Mouse (Mus musculus) olfactory bulb, adult 2 months (tissue): ENCODE measurements around the gene Rab8b. TPM values are rescaled to one million over a fixed set of nuclear protein-coding genes. Genes with fewer than 3 reads are reported as not detected.

Experiments
- H3K27ac ChIP-seq: fragments of 200-500 bp; 2 replicates; pipeline ENCODE4 v1.5.1; 2012; ENCODE audit warnings: low read depth, low read length; ENCODE audit not compliant: insufficient read depth
- H3K4me1 ChIP-seq: fragments of 200-500 bp; 2 replicates; pipeline ENCODE4 v1.6.1; 2012; ENCODE audit warnings: low read length; ENCODE audit not compliant: control insufficient read depth, insufficient read depth
- H3K4me3 ChIP-seq: fragments of 200-500 bp; 2 replicates; pipeline ENCODE4 v1.5.1; 2012; ENCODE audit warnings: mild to moderate bottlenecking, low read depth, low read length, moderate library complexity; ENCODE audit not compliant: insufficient read depth
- CTCF ChIP-seq: fragments of 200-500 bp; IDR thresholded peaks from 2 replicates; pipeline ENCODE4 v1.5.1; 2012; ENCODE audit warnings: low read depth, mild to moderate bottlenecking, low read length, moderate library complexity; ENCODE audit not compliant: insufficient read depth
- POLR2A ChIP-seq: fragments of 200-500 bp; IDR thresholded peaks from 2 replicates; pipeline ENCODE4 v1.6.1; 2012; ENCODE audit warnings: mild to moderate bottlenecking, low read depth, low read length, moderate library complexity; ENCODE audit not compliant: insufficient read depth
- WGBS: fragments of 180-500 bp; shearing (Covaris S2); methylation state at CpG from one replicate; pipeline ENCODE4 v1.1.7; 2018; 5-methylcytosine and 5-hydroxymethylcytosine counted together
- polyA plus RNA-seq: library from polyadenylated mRNA; stranded (reverse); fragments of >200 nt; gene quantifications from 2 replicates; pipeline ENCODE4 v1.2.4, GENCODE M21; 2012; ENCODE audit warnings: low replicate concordance; ENCODE audit not compliant: missing spikeins, insufficient read depth, insufficient read length

The Rab8b gene
- polyA plus RNA-seq, 1 experiment, result not detected

GRCm38 (mm10) chr9:66912304-66912703 is 7.2 kb downstream of the Rab8b start:
- H3K4me1 ChIP-seq, result no peaks in the 10 kb centered on the region
- no peak overlapping the region for H3K27ac ChIP-seq
- TF ChIP-seq CTCF (no peak), POLR2A (no peak)
- no peak overlapping the region for H3K4me3 ChIP-seq

DNA sequence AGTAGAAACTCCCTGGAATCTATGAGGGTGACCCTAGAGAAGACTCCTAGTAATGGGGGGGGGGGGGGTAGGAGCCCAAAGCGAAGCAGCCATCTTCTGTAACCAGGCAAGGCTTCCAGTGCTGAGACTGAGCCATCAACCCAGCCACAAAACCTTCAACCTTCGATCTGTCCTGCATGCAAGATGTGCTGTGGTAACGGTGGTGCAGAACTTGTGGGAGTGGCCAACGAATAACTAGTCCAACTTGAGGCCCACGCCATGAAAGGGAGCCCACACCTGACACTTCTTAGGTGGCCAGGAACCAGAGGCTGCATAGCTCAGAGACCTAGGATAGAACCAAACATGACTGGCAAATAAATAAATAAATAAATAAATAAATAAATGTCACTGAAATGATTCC is 8.8 kb downstream of the Rab8b start:
- Histone ChIP-seq H3K4me1 (no peaks in the 10 kb centered on the region), H3K4me3 (no peak overlapping the region), H3K27ac (no peak overlapping the region)
- TF ChIP-seq POLR2A (no peak), CTCF (no peak)
- 94% methylated on average over 5 of the region's 5 CpGs for WGBS

DNA sequence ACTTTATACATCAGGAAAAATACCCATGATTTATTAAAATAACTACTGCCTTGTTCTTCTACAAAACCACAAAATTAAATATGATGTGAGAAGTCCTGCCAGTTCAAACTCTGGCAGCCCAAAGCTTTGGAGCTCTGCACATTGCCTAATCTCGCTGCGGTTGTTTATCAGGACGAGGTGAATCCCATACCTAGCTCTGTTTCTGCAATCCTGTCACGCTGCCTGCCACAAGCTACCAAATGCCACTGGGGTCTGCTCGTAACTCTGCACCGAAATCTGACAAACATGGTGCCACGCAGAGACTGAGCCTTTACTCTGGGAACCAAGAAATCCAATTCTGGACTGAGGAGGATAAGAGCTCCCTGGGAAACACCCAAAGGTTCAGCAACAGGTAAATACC is 9.6 kb downstream of the Rab8b start:
- Histone ChIP-seq H3K4me1 (no peaks in the 10 kb centered on the region), H3K27ac (no peak overlapping the region), H3K4me3 (no peak overlapping the region)
- no peak for TF ChIP-seq CTCF
- TF ChIP-seq POLR2A, result no peak
- WGBS, result 90% methylated on average over 7 of the region's 7 CpGs

DNA sequence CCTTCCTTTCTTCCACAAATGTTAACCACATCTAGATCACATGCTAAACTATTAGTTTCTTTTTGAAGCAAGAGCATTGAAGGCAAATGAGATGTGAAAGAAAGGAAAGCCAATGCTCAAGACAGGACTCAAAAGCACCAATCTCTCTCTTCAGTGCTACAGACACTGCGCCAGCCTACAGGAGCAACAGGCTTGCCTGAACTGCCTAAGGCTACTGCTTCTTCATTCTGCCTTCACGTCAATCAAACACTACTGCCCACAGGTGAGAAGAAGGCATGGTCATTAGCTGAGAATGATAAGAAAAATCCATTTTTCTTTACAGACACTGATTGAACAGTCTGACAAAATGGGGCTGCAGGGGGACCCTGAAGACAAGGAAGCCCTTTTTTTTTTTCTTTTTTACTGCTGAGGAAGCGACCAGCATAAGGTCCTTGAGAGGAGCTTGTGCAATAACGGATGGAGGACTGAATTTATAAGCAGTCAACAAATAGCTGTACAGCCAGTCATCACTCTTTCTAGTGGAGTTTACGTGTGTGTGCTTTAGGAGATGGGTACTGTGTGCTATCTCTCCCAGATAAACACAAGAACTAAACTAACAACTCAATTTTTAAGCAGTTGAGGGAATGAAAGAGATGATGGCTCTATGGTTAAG is 11.6 kb downstream of the Rab8b start:
- H3K4me1 ChIP-seq, result peaks cover 1% of the 10 kb centered on the region; the same call in 1 of the 2 replicates
- H3K27ac ChIP-seq, result no peak overlapping the region
- 91% methylated on average over 5 of the region's 5 CpGs for WGBS

GRCm38 (mm10) chr9:66907126-66907525 is 12.4 kb downstream of the Rab8b start:
- TF ChIP-seq CTCF (no peak), POLR2A (no peak)
- peaks cover 2% of the 10 kb centered on the region; the same call in 1 of the 2 replicates for H3K4me1 ChIP-seq
- 92% methylated on average over 8 of the region's 8 CpGs for WGBS
- H3K27ac ChIP-seq, result no peak overlapping the region
- H3K4me3 ChIP-seq, result no peak overlapping the region

More for the DNA sequence above, 11.6 kb downstream of the Rab8b start:
- TF ChIP-seq POLR2A, result no peak
- no peak for TF ChIP-seq CTCF
- H3K4me3 ChIP-seq, result no peak overlapping the region

GRCm38 (mm10) chr9:66905990-66906389 is 13.5 kb downstream of the Rab8b start:
- TF ChIP-seq POLR2A (no peak), CTCF (no peak)
- Histone ChIP-seq H3K4me1 (peaks cover 2% of the 10 kb centered on the region; the same call in 1 of the 2 replicates), H3K4me3 (no peak overlapping the region), H3K27ac (no peak overlapping the region)
- WGBS, result 68% methylated on average over 9 of the region's 9 CpGs

- Histone ChIP-seq H3K27ac (no peak overlapping the region), H3K4me3 (no peak overlapping the region), H3K4me1 (peaks cover 2% of the 10 kb centered on the region; the same call in 1 of the 2 replicates)
- TF ChIP-seq CTCF (no peak), POLR2A (no peak)
- WGBS, result 84% methylated on average over 4 of the region's 4 CpGs
These were observed 20.0 kb downstream of the Rab8b start for GRCm38 (mm10) chr9:66899526-66899925.

- TF ChIP-seq CTCF (no peak), POLR2A (no peak)
- H3K27ac ChIP-seq, result no peak overlapping the region
- H3K4me3 ChIP-seq, result no peak overlapping the region
- 79% methylated on average over 2 of the region's 2 CpGs for WGBS
- H3K4me1 ChIP-seq, result peaks cover 2% of the 10 kb centered on the region; the same call in 1 of the 2 replicates
These were observed 20.4 kb downstream of the Rab8b start for GRCm38 (mm10) chr9:66899072-66899471.

DNA sequence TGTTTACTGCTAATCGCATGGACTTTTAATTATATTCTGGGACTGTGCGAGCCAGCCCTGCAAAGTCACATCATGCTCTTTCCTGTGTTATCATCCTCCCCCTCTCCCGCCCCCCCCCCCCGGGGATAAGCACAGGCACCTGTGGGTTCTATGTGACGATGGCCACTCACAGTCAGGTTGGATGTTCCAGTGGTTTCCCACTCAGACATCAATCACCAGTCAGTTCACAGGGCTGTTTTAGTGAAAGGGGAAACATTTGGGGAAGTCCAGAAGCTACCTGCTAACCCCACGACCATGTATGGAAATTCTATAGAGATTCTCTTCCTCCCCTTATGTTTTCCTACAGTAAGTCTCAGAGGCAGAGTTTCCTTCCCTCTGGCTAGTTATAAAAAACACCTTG is 21.6 kb downstream of the Rab8b start:
- 57% methylated on average over 6 of the region's 6 CpGs for WGBS
- peaks cover under 1% of the 10 kb centered on the region; the same call in 1 of the 2 replicates for H3K4me1 ChIP-seq
- no peak overlapping the region for H3K4me3 ChIP-seq
- TF ChIP-seq CTCF (no peak), POLR2A (no peak)
- H3K27ac ChIP-seq, result no peak overlapping the region

- 75% methylated on average over 6 of the region's 6 CpGs for WGBS
- TF ChIP-seq CTCF (no peak), POLR2A (no peak)
- no peak overlapping the region for H3K4me3 ChIP-seq
- H3K27ac ChIP-seq, result no peak overlapping the region
- H3K4me1 ChIP-seq, result no peaks in the 10 kb centered on the region
These were observed 22.5 kb downstream of the Rab8b start for GRCm38 (mm10) chr9:66896951-66897350.
